Mouse (Mus musculus) gonadal fat pad, adult 2 months (tissue): ENCODE measurements around the gene Arid5b. TPM values are rescaled to one million over a fixed set of nuclear protein-coding genes. Genes with fewer than 3 reads are reported as not detected.

Experiments used
- DNase-seq: peaks from one replicate; pipeline ENCODE4 v3.0.0-alpha.2; 2012; ENCODE audit warnings: low read depth
- polyA plus RNA-seq: library from polyadenylated mRNA; depleted of rRNA; stranded (reverse); fragments of >200 nt; gene quantifications from 2 replicates; pipeline ENCODE4 v1.2.3, GENCODE M21; 2012

The Arid5b gene
- polyA plus RNA-seq, 1 experiment: 10.3 TPM

GRCm38 (mm10) chr10:68193561-68193960, 85.0 kb downstream of the Arid5b start:
- DNase-seq: no peak

- DNase-seq: no peak
Measured at GRCm38 (mm10) chr10:68192824-68193255, 85.7 kb downstream of the Arid5b start.

GRCm38 (mm10) chr10:68191691-68192380, 86.7 kb downstream of the Arid5b start:
- peak; percentile 58 for DNase-seq

- no peak for DNase-seq
Measured at GRCm38 (mm10) chr10:68191146-68191545, 87.4 kb downstream of the Arid5b start.

- no peak for DNase-seq
Measured at GRCm38 (mm10) chr10:68189847-68190246, 88.7 kb downstream of the Arid5b start.

- DNase-seq: no peak
Measured at GRCm38 (mm10) chr10:68183096-68183495, 95.4 kb downstream of the Arid5b start.

GRCm38 (mm10) chr10:68182266-68182665, 96.3 kb downstream of the Arid5b start:
- no peak for DNase-seq

GRCm38 (mm10) chr10:68181156-68181555, 97.4 kb downstream of the Arid5b start:
- no peak for DNase-seq

- no peak for DNase-seq
Measured at GRCm38 (mm10) chr10:68180721-68181120, 97.8 kb downstream of the Arid5b start.

GRCm38 (mm10) chr10:68180151-68180550, 98.4 kb downstream of the Arid5b start:
- no peak for DNase-seq

GRCm38 (mm10) chr10:68179741-68180140, 98.8 kb downstream of the Arid5b start:
- DNase-seq: no peak

- DNase-seq: no peak
Measured at GRCm38 (mm10) chr10:68179339-68179738, 99.2 kb downstream of the Arid5b start.

- DNase-seq: no peak
Measured at GRCm38 (mm10) chr10:68177697-68178485, 100.6 kb downstream of the Arid5b start.

- DNase-seq: no peak
Measured at GRCm38 (mm10) chr10:68175811-68176210, 102.7 kb downstream of the Arid5b start.

GRCm38 (mm10) chr10:68173634-68174033, 104.9 kb downstream of the Arid5b start:
- no peak for DNase-seq

- DNase-seq: no peak
Measured at GRCm38 (mm10) chr10:68172906-68173305, 105.6 kb downstream of the Arid5b start.

GRCm38 (mm10) chr10:68171974-68172373, 106.6 kb downstream of the Arid5b start:
- DNase-seq: no peak

- DNase-seq: no peak
Measured at GRCm38 (mm10) chr10:68168613-68169012, 109.9 kb downstream of the Arid5b start.

- no peak for DNase-seq
Measured at GRCm38 (mm10) chr10:68168141-68168540, 110.4 kb downstream of the Arid5b start.

- DNase-seq: no peak
Measured at GRCm38 (mm10) chr10:68167118-68167517, 111.4 kb downstream of the Arid5b start.

GRCm38 (mm10) chr10:68166695-68167086, 111.8 kb downstream of the Arid5b start:
- DNase-seq: no peak

- DNase-seq: peak; percentile 78
Measured at GRCm38 (mm10) chr10:68165709-68166694, 112.5 kb downstream of the Arid5b start.
